Mouse (Mus musculus): ENCODE measurements around the gene 1700001P01Rik. TPM values are rescaled to one million over a fixed set of nuclear protein-coding genes. Genes with fewer than 3 reads are reported as not detected.

The 1700001P01Rik gene
- total and polyA plus RNA-seq, 2 experiments from 2014 or later: not detected

DNA sequence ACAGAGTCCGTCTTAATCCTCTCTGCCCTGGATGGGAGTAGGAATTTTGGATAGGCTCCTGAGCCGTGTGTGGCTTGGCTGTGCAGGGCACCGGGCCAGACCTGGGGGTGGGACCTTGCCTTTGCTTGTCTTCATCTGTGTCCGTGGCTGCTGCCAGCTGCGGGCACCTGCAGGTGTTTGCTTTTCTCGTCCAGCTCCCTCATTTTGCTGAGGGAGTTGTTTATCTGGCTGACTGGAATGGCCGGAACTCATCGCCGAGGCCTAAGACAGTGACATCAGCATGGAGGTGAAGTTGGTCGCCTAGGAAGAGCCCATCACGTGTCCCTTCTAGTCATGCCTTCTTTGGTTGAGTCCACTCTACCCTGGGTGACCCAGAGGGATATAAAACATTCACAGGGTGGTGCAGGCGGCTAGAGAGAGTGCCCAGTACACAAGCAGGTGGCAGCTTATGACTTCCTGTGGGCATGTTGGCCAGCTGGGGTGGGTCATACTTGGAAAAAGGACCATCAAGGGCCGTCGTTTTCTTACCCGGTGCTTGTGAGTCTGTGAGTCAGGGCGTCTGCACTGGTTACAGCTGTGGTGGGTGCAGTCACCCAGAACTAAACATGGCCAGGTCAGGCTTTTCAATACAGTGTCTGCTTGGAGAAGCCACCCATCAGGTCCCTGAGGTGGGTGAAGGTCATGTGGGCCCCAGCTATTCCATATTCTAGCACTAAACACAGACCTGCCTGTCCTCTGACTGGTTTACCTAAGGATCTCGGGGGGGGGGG, 38.2 kb upstream of the 1700001P01Rik start:
- Histone ChIP-seq H3K4me1 (ENCODE audit: control insufficient read depth, insufficient read depth) (peaks cover 70% of the 10 kb centered on the region), H3K27ac (ENCODE audit: low read depth) (no peak overlapping the region), H3K36me3 (replicated peaks; ENCODE audit: control insufficient read depth, insufficient read depth, low read length) (peaks cover 31% of the 10 kb centered on the region), H3K4me2 (ENCODE audit: low read depth, low read length) (no peak overlapping the region), H3K9ac (replicated peaks; ENCODE audit: low read depth, low read length) (no peak overlapping the region), H3K4me3 (ENCODE audit: low read depth, low read length) (no peak overlapping the region), H3K9me3 (replicated peaks; ENCODE audit: control insufficient read depth, low read length) (no peaks in the 10 kb centered on the region), H3K27me3 (ENCODE audit: control insufficient read depth, insufficient read depth, low read length) (no peaks in the 10 kb centered on the region)
- DNase-seq (ENCODE audit: low spot score) (no peak), ATAC-seq (ENCODE audit: insufficient read depth, low read depth) (no peak)
- TF ChIP-seq EP300 (IDR thresholded peaks at IDR 0.05; ENCODE audit: low read depth) (no peak), CTCF (IDR thresholded peaks at IDR 0.05; ENCODE audit: low read depth) (no peak)
- WGBS: 75% methylated on average over 17 of the region's 17 CpGs

DNA sequence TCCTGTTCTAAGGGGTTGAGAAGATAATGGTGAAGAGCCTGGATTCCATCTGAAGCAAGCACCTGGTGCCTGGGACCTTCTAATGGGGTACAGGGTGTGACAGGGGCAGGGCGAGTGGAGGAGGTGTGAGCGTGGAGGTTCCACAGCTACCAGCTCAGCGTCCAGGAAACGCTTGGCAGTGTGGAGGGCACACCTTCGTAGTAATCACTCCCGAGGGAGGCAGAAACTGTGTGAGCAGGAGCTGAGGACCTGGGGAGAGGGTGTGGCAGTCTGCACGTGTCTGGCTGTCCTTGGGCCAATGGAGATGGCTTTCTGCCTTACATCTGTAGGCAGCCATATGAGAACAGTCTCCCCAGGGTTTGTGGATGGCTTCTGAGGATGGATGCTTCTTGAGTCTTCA, 37.4 kb upstream of the 1700001P01Rik start:
- Histone ChIP-seq H3K4me2 (ENCODE audit: low read depth, low read length) (no peak overlapping the region), H3K27ac (ENCODE audit: low read depth) (no peak overlapping the region), H3K9me3 (replicated peaks; ENCODE audit: control insufficient read depth, low read length) (no peaks in the 10 kb centered on the region), H3K9ac (replicated peaks; ENCODE audit: low read depth, low read length) (no peak overlapping the region), H3K36me3 (replicated peaks; ENCODE audit: control insufficient read depth, insufficient read depth, low read length) (peaks cover 31% of the 10 kb centered on the region), H3K4me1 (ENCODE audit: control insufficient read depth, insufficient read depth) (peaks cover 70% of the 10 kb centered on the region), H3K4me3 (ENCODE audit: low read depth, low read length) (no peak overlapping the region), H3K27me3 (ENCODE audit: control insufficient read depth, insufficient read depth, low read length) (no peaks in the 10 kb centered on the region)
- ATAC-seq (ENCODE audit: insufficient read depth, low read depth) (no peak), DNase-seq (ENCODE audit: low spot score) (no peak)
- TF ChIP-seq CTCF (IDR thresholded peaks at IDR 0.05; ENCODE audit: low read depth) (no peak), EP300 (IDR thresholded peaks at IDR 0.05; ENCODE audit: low read depth) (no peak)
- 50% methylated on average over 7 of the region's 7 CpGs for WGBS

DNA sequence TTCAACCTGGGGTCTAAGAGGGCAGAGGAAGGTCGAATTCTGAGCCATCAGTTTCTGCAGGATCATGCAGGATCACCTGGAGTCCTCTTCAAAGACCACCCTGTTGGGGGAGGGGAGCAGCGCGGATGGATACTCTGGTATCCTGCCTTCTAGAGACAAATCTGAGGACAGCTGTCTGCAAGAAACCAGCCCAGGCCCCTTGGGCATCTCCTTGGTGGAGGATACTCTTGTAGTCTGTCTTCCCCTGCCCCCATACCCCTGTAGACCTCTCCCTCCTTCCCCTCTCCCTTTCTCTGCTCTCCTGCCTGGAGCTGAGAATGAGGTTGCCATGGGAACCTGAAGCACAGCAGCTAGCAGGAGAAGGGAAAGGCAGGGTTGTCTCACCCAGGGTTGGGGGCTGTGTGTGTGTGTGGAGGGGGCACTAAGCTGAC, 36.8 kb upstream of the 1700001P01Rik start:
- ATAC-seq (ENCODE audit: insufficient read depth, low read depth): no peak
- peaks cover 31% of the 10 kb centered on the region for H3K36me3 ChIP-seq (replicated peaks; ENCODE audit: control insufficient read depth, insufficient read depth, low read length)
- DNase-seq (ENCODE audit: low spot score): no peak
- H3K4me3 ChIP-seq (ENCODE audit: low read depth, low read length): no peak overlapping the region
- H3K4me2 ChIP-seq (ENCODE audit: low read depth, low read length): no peak overlapping the region
- H3K9me3 ChIP-seq (replicated peaks; ENCODE audit: control insufficient read depth, low read length): no peaks in the 10 kb centered on the region
- WGBS: 62% methylated on average over 3 of the region's 3 CpGs
- TF ChIP-seq EP300 (IDR thresholded peaks at IDR 0.05; ENCODE audit: low read depth): no peak
- TF ChIP-seq CTCF (IDR thresholded peaks at IDR 0.05; ENCODE audit: low read depth): no peak
- no peak overlapping the region for H3K27ac ChIP-seq (ENCODE audit: low read depth)
- no peak overlapping the region for H3K9ac ChIP-seq (replicated peaks; ENCODE audit: low read depth, low read length)
- H3K27me3 ChIP-seq (ENCODE audit: control insufficient read depth, insufficient read depth, low read length): no peaks in the 10 kb centered on the region
- peaks cover 67% of the 10 kb centered on the region for H3K4me1 ChIP-seq (ENCODE audit: control insufficient read depth, insufficient read depth)

DNA sequence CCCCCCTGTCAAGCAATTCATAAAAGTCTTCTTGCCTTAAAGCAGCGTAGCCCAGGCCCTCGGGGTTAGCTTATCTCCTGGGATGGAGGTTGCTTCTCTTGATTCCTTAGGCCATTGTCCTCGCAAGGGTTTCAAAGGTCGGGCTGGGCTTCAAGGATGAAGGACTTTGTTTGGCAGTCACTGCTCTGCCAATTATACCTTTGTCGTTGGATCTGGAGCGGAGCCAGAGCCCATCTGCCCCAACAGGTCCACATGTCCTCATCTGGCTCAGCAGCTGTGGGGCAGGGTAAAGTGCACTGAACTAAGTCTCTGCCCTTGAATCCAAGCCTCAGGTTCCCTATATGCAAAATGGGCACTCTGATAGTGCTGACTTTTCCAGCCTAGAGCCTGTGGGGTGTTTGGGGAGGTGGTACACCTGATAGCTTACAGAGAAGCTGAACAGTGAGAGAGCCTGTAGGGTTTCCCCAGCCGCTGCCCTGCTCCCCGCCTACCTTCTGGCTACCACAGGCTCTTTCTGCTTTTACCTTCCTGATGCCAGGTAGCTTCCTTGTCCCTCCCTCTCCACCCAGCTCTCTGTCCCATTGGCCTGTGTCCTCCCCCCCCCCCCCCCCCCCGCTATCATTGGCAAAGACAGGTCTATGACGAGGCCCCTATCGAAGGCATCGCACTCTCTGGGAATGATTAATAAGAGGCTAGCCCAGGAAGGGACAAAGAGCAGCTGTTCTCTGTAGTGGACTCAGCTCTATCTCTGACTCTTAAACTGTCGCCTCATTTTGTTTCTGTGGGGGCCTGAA, 36.0 kb upstream of the 1700001P01Rik start:
- DNase-seq (ENCODE audit: low spot score): no peak
- Histone ChIP-seq H3K27me3 (ENCODE audit: control insufficient read depth, insufficient read depth, low read length) (no peaks in the 10 kb centered on the region), H3K4me1 (ENCODE audit: control insufficient read depth, insufficient read depth) (peaks cover 63% of the 10 kb centered on the region), H3K36me3 (replicated peaks; ENCODE audit: control insufficient read depth, insufficient read depth, low read length) (peaks cover 37% of the 10 kb centered on the region), H3K9me3 (replicated peaks; ENCODE audit: control insufficient read depth, low read length) (no peaks in the 10 kb centered on the region), H3K9ac (replicated peaks; ENCODE audit: low read depth, low read length) (no peak overlapping the region), H3K4me3 (ENCODE audit: low read depth, low read length) (no peak overlapping the region), H3K4me2 (ENCODE audit: low read depth, low read length) (no peak overlapping the region), H3K27ac (ENCODE audit: low read depth) (no peak overlapping the region)
- 53% methylated on average over 12 of the region's 13 CpGs for WGBS
- no peak for ATAC-seq (ENCODE audit: insufficient read depth, low read depth)
- TF ChIP-seq EP300 (IDR thresholded peaks at IDR 0.05; ENCODE audit: low read depth) (no peak), CTCF (IDR thresholded peaks at IDR 0.05; ENCODE audit: low read depth) (no peak)

DNA sequence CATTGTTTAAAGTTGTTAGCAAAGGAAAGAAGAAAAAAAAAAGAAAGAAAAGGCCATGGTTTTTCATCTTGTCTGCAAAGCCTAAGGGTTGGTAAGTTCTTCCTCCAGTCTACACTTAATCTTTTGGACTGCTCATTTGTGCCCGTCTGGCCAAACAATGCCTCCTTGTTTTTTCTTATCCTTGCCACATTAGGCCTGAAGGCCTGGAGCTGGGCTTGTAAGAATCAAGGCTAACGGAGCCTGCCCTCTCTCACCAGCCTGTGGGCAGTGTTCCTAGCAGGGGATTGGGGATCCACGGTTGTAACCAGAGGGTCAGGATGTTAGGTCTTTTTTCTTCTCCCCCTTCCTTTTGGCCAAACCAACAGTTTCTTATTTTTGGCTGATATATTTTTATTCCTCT, 35.3 kb upstream of the 1700001P01Rik start:
- Histone ChIP-seq H3K36me3 (replicated peaks; ENCODE audit: control insufficient read depth, insufficient read depth, low read length) (peaks cover 33% of the 10 kb centered on the region), H3K9ac (replicated peaks; ENCODE audit: low read depth, low read length) (no peak overlapping the region), H3K4me1 (ENCODE audit: control insufficient read depth, insufficient read depth) (peaks cover 63% of the 10 kb centered on the region), H3K27me3 (ENCODE audit: control insufficient read depth, insufficient read depth, low read length) (no peaks in the 10 kb centered on the region), H3K27ac (ENCODE audit: low read depth) (no peak overlapping the region), H3K4me3 (ENCODE audit: low read depth, low read length) (no peak overlapping the region), H3K9me3 (replicated peaks; ENCODE audit: control insufficient read depth, low read length) (no peaks in the 10 kb centered on the region), H3K4me2 (ENCODE audit: low read depth, low read length) (no peak overlapping the region)
- WGBS: 61% methylated on average over 3 of the region's 3 CpGs
- TF ChIP-seq CTCF (IDR thresholded peaks at IDR 0.05; ENCODE audit: low read depth): no peak
- no peak for TF ChIP-seq EP300 (IDR thresholded peaks at IDR 0.05; ENCODE audit: low read depth)
- no peak for ATAC-seq (ENCODE audit: insufficient read depth, low read depth)
- no peak for DNase-seq (ENCODE audit: low spot score)

Measured in heart, postnatal 0 days (tissue).